Mouse (Mus musculus): ENCODE results near the gene Ssh3. TPM values are rescaled to one million over a fixed set of nuclear protein-coding genes. Genes with fewer than 3 reads are reported as not detected.
A peak's percentile ranks its signal among the peaks of the same experiment; 100 is the strongest.

The Ssh3 gene
- polyA plus RNA-seq, 1 experiment: 148 TPM

GRCm38 (mm10) chr19:4231253-4232185 lies 37.5 kb downstream of the Ssh3 start, which contains the start of gene Pold4:
TSS of gene Pold4 (plus strand) at chr19:4231899.
- Histone ChIP-seq H3K4me1 (ENCODE audit: control insufficient read depth, insufficient read depth, low read length) (peaks cover 5% of the 10 kb centered on the region), H3K27ac (ENCODE audit: insufficient read depth, low read length) (peak within 1 kb of the TSS; percentile 88), H3K4me3 (ENCODE audit: insufficient read depth, low read length) (peak within 1 kb of the TSS; percentile 45)
- peak; percentile 94 for TF ChIP-seq POLR2A (IDR thresholded peaks at IDR 0.05; ENCODE audit: extremely low read depth, insufficient read depth, low read length)
- no peak for TF ChIP-seq CTCF (IDR thresholded peaks at IDR 0.05; ENCODE audit: extremely low read depth, insufficient read depth, low read length)

GRCm38 (mm10) chr19:4230415-4230814 lies 38.6 kb downstream of the Ssh3 start:
- Histone ChIP-seq H3K4me1 (ENCODE audit: control insufficient read depth, insufficient read depth, low read length) (peaks cover 5% of the 10 kb centered on the region), H3K27ac (ENCODE audit: insufficient read depth, low read length) (peak overlapping the region; percentile 8), H3K4me3 (ENCODE audit: insufficient read depth, low read length) (no peak overlapping the region)
- TF ChIP-seq CTCF (IDR thresholded peaks at IDR 0.05; ENCODE audit: extremely low read depth, insufficient read depth, low read length) (no peak), POLR2A (IDR thresholded peaks at IDR 0.05; ENCODE audit: extremely low read depth, insufficient read depth, low read length) (no peak)

GRCm38 (mm10) chr19:4229451-4230076 lies 39.4 kb downstream of the Ssh3 start:
- Histone ChIP-seq H3K4me1 (ENCODE audit: control insufficient read depth, insufficient read depth, low read length) (peaks cover 5% of the 10 kb centered on the region), H3K4me3 (ENCODE audit: insufficient read depth, low read length) (no peak overlapping the region), H3K27ac (ENCODE audit: insufficient read depth, low read length) (no peak overlapping the region)
- TF ChIP-seq CTCF (IDR thresholded peaks at IDR 0.05; ENCODE audit: extremely low read depth, insufficient read depth, low read length) (no peak), POLR2A (IDR thresholded peaks at IDR 0.05; ENCODE audit: extremely low read depth, insufficient read depth, low read length) (no peak)

- Histone ChIP-seq H3K27ac (ENCODE audit: insufficient read depth, low read length) (no peak overlapping the region), H3K4me3 (ENCODE audit: insufficient read depth, low read length) (no peak overlapping the region), H3K4me1 (ENCODE audit: control insufficient read depth, insufficient read depth, low read length) (peaks cover 5% of the 10 kb centered on the region)
- TF ChIP-seq CTCF (IDR thresholded peaks at IDR 0.05; ENCODE audit: extremely low read depth, insufficient read depth, low read length) (no peak), POLR2A (IDR thresholded peaks at IDR 0.05; ENCODE audit: extremely low read depth, insufficient read depth, low read length) (no peak)
These were observed 40.1 kb downstream of the Ssh3 start for GRCm38 (mm10) chr19:4228891-4229290.

- Histone ChIP-seq H3K4me1 (ENCODE audit: control insufficient read depth, insufficient read depth, low read length) (peaks cover 5% of the 10 kb centered on the region), H3K4me3 (ENCODE audit: insufficient read depth, low read length) (no peak overlapping the region), H3K27ac (ENCODE audit: insufficient read depth, low read length) (no peak overlapping the region)
- no peak for TF ChIP-seq POLR2A (IDR thresholded peaks at IDR 0.05; ENCODE audit: extremely low read depth, insufficient read depth, low read length)
- peak; percentile 94 for TF ChIP-seq CTCF (IDR thresholded peaks at IDR 0.05; ENCODE audit: extremely low read depth, insufficient read depth, low read length)
These were observed 40.9 kb downstream of the Ssh3 start for GRCm38 (mm10) chr19:4227894-4228678.

- Histone ChIP-seq H3K4me1 (ENCODE audit: control insufficient read depth, insufficient read depth, low read length) (peaks cover 5% of the 10 kb centered on the region), H3K4me3 (ENCODE audit: insufficient read depth, low read length) (no peak overlapping the region), H3K27ac (ENCODE audit: insufficient read depth, low read length) (no peak overlapping the region)
- no peak for TF ChIP-seq CTCF (IDR thresholded peaks at IDR 0.05; ENCODE audit: extremely low read depth, insufficient read depth, low read length)
- TF ChIP-seq POLR2A (IDR thresholded peaks at IDR 0.05; ENCODE audit: extremely low read depth, insufficient read depth, low read length): no peak
These were observed 41.5 kb downstream of the Ssh3 start for GRCm38 (mm10) chr19:4227446-4227845.

- H3K27ac ChIP-seq (ENCODE audit: insufficient read depth, low read length): no peak overlapping the region
- no peak for TF ChIP-seq POLR2A (IDR thresholded peaks at IDR 0.05; ENCODE audit: extremely low read depth, insufficient read depth, low read length)
- TF ChIP-seq CTCF (IDR thresholded peaks at IDR 0.05; ENCODE audit: extremely low read depth, insufficient read depth, low read length): no peak
- peaks cover 3% of the 10 kb centered on the region for H3K4me1 ChIP-seq (ENCODE audit: control insufficient read depth, insufficient read depth, low read length)
- H3K4me3 ChIP-seq (ENCODE audit: insufficient read depth, low read length): no peak overlapping the region
These were observed 42.2 kb downstream of the Ssh3 start for GRCm38 (mm10) chr19:4226779-4227178.

GRCm38 (mm10) chr19:4222165-4222564 lies 46.8 kb downstream of the Ssh3 start:
- Histone ChIP-seq H3K4me3 (ENCODE audit: insufficient read depth, low read length) (no peak overlapping the region), H3K27ac (ENCODE audit: insufficient read depth, low read length) (no peak overlapping the region), H3K4me1 (ENCODE audit: control insufficient read depth, insufficient read depth, low read length) (no peaks in the 10 kb centered on the region)
- TF ChIP-seq CTCF (IDR thresholded peaks at IDR 0.05; ENCODE audit: extremely low read depth, insufficient read depth, low read length): no peak

Data from cortical plate, adult 2 months (tissue).